Mouse (Mus musculus) gastrocnemius, adult 8-10 months (tissue): ENCODE results near the gene Naa40. TPM values are rescaled to one million over a fixed set of nuclear protein-coding genes. Genes with fewer than 3 reads are reported as not detected.
A peak's percentile ranks its signal among the peaks of the same experiment; 100 is the strongest.

Experiments used
- DNase-seq, 2 experiments: peaks; one replicate each; pipeline ENCODE4 v3.0.0; 2022; ENCODE audit warnings: low spot score in 2 of 2
- total RNA-seq, 4 experiments: library from RNA; stranded (reverse); gene quantifications; 2 replicates each; pipeline ENCODE4 v1.2.4; 2022

Naa40 gene
- total RNA-seq, 4 experiments from 2014 or later: 9.2 to 12.4 (median 11.2) TPM

DNA sequence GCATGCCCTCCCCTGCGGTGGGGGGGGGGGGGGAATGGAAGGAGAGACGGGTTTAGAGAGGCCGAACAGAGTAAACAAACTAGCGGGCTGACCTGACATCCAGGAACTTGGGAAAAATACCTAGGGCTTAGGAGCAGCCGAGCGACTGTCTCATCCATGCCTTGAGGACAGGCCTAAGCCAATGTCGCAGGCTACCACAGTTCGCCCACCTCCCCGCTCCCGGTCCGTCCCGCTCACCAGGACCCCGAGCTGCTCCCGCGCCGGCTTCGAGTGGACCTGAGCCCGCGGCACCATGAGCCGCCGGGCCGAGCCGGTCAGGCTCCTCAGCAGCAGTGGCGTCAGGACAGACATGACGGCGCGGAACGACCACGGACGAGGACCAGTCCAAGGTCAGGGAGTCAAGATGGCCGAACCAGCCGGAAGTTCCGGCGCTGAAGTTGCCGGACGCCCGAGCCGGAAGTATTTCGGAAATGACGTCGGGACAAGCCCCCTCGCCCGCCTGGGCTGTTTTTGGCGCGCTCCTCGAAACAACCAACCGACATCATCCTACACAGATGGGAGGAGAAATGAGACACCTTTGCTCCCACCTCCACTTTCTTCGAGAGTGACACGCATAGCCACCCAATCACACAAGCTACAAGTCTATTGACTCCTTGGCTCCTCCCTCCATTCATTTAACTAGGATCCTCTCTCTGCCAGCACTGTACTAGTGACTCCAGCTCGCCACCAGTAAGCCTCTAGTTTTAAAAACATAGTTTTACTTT is 23.6 kb downstream of the Naa40 start, which contains the start of gene Cox8a:
TSS of gene Cox8a (minus strand) at position 455 of the 764 bp plus-strand sequence.
- DNase-seq: peak; percentile 92 to 95

DNA sequence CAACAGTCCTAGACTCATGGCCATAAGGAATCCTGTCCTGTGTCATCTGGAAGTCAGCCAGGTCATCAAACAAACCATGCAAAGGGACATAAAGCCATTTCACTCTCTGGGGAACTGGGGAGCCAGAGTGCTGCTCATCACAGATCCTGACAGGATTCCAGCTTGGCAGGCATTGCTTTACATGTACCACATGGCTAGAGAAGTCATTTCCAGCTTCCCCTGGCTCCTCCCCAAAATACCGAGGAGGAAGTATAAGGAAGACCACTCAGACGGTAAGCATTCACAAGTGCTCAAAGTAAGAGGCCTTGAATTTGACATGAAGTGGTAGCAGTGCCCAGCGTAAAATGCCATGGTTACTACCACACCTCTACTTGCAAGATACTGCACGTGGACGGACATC is 26.5 kb downstream of the Naa40 start:
- no peak for DNase-seq

DNA sequence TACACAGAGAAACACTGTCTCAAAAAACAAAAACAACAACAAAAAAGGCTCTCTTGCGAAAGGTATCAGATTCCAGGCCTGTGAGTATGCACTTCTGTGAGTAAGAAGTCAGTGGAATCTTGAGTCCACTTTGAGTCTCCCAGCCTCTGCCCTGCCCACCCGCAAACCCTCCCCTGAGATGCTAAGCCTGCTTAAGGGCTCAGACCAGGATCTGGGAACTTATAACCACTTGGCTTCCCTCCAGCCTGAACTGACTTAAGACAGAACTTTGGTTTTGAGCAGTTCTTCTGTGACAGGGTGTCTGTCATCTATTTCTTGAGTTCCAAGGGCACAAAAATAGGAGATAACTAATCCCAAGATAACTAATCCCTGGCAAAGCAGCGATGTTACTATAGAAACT is 28.0 kb downstream of the Naa40 start:
- no peak for DNase-seq

DNA sequence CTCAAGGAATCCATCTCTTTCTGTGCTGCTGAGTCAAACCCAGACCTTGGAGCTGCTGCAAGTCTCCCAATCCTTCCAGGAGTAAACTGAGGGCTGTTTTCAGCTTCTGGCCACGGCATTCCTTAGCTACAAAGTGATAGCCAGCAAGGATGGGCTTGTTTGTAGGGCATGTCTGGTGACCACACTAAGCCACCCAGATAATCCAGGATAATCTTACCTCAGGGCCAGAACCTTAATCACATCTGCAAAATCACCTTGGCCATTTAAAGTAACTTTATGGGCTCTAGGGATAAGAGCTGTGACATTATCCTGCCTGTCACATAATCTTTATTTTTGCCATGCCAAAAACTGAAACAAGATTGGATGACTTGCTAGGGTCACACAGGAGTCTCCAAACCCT is 28.8 kb downstream of the Naa40 start:
- no peak for DNase-seq

DNA sequence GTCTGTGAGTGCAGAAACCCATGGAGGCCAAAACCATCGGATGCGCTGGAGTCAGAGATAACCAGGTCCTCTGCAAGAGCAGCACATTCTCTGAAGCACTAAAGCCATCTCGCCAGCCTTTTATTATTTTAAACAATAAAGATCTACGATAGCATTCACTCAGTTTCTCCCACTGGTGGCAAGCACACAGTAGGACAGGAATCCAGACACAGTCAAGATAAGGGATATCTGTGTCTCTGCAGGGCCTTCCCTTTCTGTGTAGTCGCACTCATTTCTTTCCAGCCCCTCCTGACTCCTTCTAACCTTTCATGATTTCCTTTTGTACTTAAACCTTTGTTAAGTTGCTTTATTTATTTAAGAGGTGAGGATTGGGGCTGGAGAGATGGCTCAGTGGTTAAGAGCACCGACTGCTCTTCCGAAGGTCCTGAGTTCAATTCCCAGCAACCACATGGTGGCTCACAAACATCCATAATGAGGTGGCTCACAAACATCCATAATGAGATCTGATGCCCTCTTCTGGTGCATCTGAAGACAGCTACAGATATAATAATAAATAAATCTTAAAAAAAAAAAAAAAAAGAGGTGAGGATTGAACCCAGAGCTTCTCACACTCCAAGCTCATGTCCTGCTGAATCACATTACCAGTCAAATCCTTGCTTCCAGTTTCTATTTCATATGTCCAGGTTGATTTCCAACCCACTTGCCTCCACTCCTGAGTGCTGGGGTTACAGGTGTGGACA is 30.9 kb downstream of the Naa40 start:
- no peak for DNase-seq

DNA sequence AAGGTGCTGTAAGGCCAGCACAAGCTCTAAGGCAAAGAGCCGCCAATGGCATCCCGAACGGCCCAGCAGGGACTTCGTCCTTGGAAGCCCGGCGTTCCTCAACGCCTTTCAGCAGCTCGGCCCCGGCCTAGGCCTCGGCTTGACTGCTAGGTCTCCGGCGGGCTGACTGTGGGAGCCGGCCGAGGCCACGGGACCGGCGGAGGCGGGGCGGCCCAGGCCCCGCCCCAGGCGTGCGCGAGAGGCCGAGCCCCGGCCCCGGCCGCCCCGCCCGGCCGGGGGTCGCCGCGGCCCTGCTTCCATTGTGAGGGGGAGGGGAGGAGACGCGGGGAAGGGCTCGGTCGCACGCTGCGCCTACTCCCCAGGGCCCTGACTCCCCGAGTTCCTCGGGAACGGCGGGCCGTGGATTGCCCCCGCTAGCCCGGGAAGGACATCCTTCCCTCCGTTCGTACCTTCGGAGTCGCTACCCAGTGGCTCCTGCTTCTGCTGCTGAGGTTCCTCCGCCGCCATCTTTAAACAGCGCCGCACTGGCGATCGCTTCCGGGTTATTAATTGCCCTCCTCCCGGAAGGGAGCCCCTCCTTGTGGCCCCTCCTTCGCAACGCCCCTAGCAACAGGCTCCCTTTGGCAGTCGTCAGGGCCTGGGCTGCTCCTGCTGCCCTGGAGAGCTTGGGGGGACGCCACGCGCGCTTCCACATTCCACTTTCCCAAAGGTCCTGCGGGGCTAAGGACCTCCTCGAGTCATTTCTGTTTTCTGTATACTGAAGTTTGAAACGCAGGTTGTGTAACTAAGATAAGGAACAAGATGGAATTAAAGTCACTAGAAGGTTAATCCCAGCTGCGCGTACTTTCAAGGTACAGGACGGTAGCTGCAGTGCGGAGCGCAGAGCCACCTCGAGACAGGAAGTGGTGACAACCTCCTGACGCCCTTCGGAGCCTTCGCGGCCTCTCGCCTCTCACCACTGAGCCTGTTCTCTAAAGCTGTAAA is 34.9 kb downstream of the Naa40 start, which contains the start of gene Otub1:
TSS of gene Otub1 (minus strand) at position 564 of the 984 bp plus-strand sequence.
- DNase-seq: peak; percentile 84 to 90

DNA sequence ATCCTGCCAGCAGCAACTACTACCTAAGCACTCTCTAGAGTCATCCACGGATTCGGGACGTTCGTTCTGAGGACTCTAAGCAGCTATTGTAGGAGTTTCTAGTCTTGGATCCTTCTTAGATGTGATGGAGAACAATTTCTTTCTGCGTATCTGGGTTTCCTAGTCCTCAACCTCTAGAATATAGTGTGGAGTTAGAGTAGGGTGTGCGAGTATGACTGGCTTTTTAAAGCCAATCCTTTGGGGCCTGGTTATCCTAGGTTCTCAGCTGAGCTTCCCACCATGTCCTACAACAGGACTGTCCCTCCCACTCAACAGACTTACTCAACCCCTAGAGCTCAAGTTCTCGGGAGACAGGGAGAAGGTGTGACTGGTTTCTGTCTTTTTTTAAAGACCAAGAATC is 35.7 kb downstream of the Naa40 start:
- DNase-seq: no peak

DNA sequence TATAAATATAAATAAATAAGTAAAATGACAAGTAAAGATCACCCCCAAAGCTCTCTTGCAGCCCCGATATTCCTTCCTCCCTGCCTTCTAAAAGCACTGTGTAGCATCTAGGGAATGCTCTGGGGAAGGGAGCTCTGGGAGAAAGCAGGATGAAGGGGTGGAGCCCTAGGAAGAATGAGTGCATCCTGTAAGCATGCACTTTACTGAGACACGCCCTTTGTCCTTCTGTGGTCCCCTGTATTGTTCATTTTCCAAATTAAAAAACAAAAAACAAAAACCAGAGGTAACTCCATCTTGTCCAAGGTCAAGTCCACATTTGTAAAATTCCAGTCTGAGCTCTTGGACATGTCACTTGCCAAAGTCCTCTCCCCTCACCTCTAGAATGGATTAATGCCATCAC is 36.1 kb downstream of the Naa40 start:
- DNase-seq: no peak

DNA sequence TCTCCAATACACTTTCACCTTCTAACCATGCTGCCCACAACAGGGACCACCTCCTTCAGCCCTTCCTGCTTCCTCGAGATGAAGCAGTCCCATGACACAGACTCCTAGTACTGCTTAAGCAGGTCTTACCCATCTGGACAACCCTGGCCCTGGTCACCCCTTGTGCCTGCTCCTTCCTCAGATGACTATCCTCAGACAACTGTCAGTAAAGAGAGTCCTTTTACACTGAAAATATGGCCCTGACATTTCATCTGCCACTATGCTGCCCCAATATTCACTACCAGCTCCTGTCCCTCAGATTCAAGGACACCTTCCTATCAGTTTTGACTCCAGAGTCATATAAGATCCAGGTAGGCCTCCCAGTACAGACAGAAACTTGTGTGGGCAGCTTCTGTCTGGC is 40.6 kb downstream of the Naa40 start:
- no peak for DNase-seq

DNA sequence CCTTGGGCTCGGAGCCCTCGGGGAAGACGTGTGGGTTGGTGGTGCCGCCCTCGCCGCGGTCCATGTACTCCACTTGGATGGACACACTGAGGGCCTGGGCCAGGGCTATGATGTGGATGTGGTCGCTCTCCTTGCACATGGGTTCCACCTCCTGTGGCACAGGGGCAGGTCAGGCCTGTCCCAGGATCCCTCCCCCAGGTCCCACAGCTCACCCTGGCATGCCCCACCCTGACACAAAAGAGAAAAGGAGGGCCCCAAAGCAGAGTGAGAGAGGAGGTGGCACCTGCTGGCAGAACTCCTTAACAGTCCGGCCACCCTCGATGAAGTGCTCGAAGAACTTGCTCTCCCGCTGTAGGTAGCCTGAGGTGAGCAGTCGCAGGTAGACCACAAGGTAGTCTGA is 41.9 kb downstream of the Naa40 start:
- DNase-seq: no peak

DNA sequence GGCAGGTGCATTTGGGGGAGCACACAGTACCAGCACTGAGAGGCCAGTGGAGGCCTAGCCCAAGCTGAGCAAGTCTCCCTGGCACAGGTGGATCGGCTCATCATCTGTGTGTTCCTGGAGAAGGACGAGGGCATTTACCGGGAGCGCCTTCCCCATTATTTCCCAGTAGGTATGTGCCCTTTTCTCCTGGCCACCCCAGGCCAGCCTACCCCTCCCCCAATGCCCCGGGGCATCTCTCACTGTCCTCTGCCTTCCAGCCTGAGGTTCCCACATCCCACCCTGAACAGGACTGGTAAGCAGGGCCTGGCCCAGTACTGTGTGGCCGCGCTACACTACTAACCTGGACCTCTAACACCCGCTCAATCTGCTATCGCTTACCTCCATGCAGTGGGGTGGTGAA is 43.5 kb downstream of the Naa40 start:
- no peak for DNase-seq

DNA sequence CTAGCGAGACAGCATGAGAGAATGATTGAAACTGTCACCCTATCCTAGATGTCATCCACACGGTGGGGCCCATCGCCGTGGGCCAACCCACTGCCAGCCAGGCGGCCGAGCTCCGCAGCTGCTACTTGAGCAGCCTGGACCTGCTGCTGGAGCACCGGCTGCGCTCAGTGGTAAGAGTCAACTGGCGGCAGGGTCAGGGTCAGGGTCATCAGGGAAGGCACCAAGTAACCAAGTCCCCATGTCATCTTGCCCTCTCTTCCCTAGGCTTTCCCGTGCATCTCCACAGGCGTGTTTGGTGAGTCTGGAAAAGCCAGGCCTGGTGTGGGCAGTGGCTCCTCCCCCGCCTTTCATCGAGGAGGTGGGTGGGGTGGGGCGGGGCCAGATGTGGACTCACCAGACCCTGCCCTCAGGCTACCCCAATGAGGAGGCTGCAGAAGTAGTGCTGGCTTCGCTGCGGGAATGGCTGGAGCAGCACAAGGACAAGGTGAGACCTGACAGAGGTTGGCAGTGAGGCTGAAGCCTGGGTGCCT is 44.2 kb downstream of the Naa40 start:
- no peak for DNase-seq

DNA sequence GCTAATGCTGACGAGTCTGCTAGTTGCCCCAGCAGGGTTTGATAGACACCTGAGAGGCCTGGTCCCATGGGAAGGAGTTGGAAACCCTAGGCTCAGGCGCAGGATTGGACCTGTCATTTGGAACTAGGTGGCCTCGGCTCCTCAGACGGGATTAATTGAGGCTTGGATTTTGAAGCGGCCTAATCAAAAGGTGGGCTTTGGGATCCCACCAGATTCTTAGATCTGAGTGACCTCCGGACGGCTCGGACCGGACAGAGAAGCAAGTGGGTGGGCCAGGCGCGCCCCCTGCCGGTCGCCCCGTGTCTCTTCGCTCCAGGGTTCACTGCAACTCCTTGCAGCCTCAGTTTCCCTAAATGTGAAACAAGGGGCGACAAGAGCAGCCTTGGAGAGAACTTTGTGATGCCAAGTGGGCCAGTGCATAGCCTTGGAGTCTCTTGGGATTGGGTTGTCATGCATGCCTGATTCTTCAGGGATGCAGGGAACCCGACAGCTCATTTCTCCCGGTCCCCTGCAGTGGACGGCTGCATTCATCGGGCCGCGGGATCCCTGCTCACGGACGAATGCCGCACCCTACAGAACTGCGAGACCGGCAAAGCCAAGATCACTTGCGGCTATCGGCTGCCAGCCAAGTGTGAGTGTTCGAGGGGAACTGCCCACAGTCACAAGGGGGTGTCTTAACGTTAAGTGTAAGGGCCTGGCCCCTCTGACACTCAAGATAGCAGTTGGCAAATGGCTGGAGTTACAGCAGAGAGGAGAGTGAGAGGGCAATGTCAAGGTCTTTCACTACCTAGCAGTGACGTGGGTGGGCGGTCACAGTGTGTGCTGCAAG is 44.9 kb downstream of the Naa40 start:
- peak in 1 of 2 experiments; percentile 53 for DNase-seq

DNA sequence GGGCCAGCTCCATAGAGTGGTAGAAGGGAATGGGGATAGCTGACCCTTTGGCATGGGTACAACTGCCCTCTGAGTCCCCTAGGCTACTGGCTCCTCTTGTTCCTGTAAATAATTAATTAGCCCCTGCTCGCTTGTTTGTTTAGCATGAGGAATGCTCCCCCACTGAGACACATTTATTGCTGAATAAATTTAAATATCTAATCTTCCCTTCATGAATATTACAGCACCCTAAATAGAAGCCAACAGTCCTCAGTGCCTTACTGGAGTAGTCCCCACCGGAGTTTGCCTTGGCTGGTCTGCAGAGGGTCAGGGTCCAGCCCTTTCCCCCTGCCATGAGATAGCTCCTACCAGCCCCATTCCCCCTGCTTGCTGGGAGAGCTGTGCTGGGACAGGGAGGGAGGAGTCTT is 48.4 kb downstream of the Naa40 start:
- no peak for DNase-seq

DNA sequence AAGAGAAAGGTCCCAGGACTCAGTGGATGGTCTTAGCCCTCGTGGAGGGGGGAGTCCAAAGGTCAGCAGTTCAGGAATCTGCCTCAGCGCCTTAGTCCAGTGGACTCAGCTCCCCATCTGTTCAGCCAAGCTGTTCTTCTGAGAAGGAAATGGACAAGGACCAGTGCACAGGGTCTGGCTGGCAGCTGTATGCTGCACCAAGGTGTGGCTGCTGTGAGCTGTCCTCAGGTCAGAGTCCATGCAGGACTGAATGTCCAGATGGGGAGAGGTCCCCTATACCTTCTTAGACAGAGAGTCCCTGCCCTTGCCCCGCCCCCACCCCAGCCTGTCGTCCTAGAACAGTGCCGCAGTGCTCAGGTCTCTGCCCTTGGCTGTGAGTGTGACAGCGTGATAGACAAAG is 49.3 kb downstream of the Naa40 start:
- no peak for DNase-seq

DNA sequence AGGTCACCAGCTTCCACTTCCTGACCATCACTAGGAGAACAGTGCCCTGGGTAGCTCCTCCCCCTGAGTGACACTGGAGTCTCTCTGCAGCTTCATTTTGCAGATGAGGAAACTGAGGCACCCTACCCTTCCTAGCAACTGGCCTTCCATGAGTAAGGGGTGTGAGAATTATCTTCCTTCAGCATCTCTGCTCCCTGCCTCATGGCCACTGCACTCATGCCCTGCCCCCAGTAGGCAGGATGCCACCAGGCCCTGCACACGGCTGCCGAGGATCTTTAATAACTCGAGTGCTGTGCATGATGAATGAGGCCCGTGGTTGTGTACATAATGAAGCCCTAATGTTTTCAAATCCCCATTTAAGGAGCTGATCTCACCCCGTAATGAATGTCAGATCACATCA is 50.0 kb downstream of the Naa40 start:
- DNase-seq: no peak

DNA sequence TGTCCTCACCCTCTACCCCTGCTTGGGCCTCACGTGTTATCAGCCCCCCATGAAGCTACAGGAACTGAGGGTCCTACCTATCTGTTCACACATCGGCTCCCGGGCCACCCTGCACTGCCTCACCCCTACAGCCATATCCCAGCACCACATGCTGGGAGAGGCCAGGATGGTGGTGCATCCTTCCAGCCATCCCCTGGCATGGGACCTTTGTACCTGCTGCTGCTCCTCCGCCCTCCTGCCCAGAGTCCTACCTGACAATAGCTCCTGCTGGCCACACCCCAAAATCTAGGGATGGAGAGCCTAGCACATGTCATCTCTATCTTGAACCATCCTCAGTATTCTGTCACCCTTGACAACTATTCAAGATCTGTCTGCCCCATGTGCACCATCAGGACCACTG is 52.0 kb downstream of the Naa40 start:
- no peak for DNase-seq

DNA sequence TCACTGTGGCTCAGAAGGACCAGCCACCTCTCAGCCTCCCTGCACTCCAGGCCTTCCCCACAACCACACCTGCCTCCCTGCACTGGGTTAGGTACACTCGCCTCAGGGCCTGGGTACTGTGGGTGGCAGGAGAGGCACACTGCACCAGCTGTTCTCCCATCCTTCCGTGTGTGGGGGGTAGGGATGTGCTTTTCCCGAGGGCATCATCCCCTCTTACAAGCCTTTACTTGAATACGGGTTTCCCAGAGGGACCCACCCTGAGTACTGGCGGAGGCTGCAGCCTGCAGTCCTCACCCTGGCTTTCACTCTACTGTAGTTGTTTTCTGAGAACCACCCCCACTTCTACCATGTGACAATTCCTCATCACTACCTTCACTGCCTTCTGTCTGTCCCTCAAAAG is 53.8 kb downstream of the Naa40 start:
- no peak for DNase-seq

DNA sequence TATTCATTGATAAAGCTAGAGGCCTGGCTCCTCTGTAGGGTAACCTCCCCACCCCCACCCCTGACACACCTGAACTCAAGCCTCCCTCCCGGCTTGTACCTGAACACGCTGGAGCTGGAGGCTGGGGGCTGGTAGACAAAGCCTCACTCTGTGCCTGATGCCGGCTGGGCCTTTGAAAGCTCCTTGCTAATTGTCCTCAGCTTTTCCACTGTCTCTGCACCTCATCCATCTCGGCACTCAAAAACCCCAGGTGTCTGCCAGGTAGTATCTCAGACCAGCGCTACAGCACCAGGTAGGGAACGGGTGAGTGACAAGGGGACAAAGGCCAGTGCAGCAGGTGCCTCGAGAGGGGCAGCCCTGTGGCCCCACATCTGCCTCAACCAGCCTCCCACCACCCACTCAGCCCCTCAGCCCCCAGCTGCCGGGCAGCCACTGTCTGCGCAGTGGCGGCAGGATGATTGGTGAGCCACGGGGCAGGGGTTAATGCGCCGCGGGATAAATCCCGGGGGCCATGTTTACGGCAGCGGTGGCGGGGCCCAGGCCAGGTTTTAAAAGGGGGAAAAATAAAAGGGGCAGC is 55.2 kb downstream of the Naa40 start:
- DNase-seq: no peak

DNA sequence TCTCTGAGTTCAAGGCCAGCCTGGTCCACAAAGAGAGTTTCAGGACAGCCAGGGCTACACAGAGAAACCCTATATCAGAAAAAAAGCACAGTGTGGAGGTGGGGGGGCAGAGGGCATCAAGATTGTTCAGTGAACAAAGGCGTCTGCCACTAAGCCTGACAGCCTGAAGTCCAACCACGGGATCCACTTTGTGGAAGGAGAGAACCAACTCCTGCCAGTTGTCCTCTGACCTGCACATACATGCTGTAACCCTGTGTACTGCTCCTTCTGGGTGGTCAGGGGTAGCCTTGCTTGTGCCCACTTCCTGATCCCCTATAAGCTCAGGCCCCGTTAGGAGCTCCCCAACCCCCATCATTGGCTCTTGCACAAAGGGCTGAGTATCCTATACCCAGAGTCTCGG is 55.9 kb downstream of the Naa40 start:
- no peak for DNase-seq
